In genomic region chr2:85022043-85022442, GRCm38 (mm10) we compare ENCODE assay signal across 10 mouse cellular contexts. TPM values are rescaled to one million over a fixed set of nuclear protein-coding genes. Genes with fewer than 3 reads are reported as not detected.
DNase-seq lines count a peak whose midpoint lies in the region; ATAC-seq and TF ChIP-seq lines count a peak whose summit lies in the region.
"Had no signal": no experiment of that assay in that cellular context is flagged by ENCODE, and none has a peak within 500 bp of the region (broad histone marks: within the 10 kb centered on the region; RNA-seq: fewer than 3 reads in every experiment).

No protein-coding gene starts in this region.

- no peaks in the 10 kb centered on the region for H3K36me3 ChIP-seq in C2C12 (ENCODE audit: control insufficient read depth, insufficient read depth)
- no peaks in the 10 kb centered on the region for H3K36me3 ChIP-seq in kidney, postnatal 0 days (ENCODE audit: insufficient read depth, low read length)
- no peaks in the 10 kb centered on the region for H3K36me3 ChIP-seq in forebrain, embryonic 16.5 days (ENCODE audit: control insufficient read depth, insufficient read depth)

- H3K4me1 ChIP-seq in kidney, postnatal 0 days (replicated peaks; ENCODE audit: insufficient read depth, low read length) = no peaks in the 10 kb centered on the region
- H3K4me1 ChIP-seq in forebrain, embryonic 16.5 days (replicated peaks; ENCODE audit: control insufficient read depth, insufficient read depth, low read length) = no peaks in the 10 kb centered on the region

- H3K79me3 ChIP-seq in C2C12 (ENCODE audit: low read depth) = no peaks in the 10 kb centered on the region

- intact Hi-C loops in heart, postnatal 10 days (cut with DNase I) = loop anchor here (2.0 kb wide), 2 partner anchors 225 to 539 kb away; no protein-coding TSS in a partner anchor
- intact Hi-C loops in heart, postnatal 36 days (cut with DNase I) = loop anchor here (2.0 to 5.0 kb wide), 2 partner anchors 225 to 540 kb away; no protein-coding TSS in a partner anchor

- no peaks in the 10 kb centered on the region for H3K9me3 ChIP-seq in kidney, postnatal 0 days (replicated peaks; ENCODE audit: low read length)
- no peaks in the 10 kb centered on the region for H3K9me3 ChIP-seq in forebrain, embryonic 16.5 days (ENCODE audit: control insufficient read depth, low read length)

- no peaks in the 10 kb centered on the region for H3K79me2 ChIP-seq in C2C12 (ENCODE audit: control insufficient read depth, insufficient read depth)

- peak; percentile 58 for TF ChIP-seq CTCF in C2C12 (IDR thresholded peaks at IDR 0.05; ENCODE audit: control insufficient read depth, insufficient read depth, insufficient read length)
- TF ChIP-seq CTCF in kidney, postnatal 0 days (IDR thresholded peaks at IDR 0.05; ENCODE audit: low read depth) = peak; percentile 78

- WGBS in kidney, postnatal 0 days = 25% methylated on average over 4 of the region's 4 CpGs
- WGBS in forebrain, embryonic 16.5 days = 25% methylated on average over 4 of the region's 4 CpGs

- H3K4me3 ChIP-seq in C2C12 (ENCODE audit: insufficient read depth, poor library complexity, severe bottlenecking) = no peak overlapping the region
- no peak overlapping the region for H3K4me3 ChIP-seq in kidney, postnatal 0 days (replicated peaks; ENCODE audit: low read depth, low read length)
- H3K4me3 ChIP-seq in forebrain, embryonic 16.5 days (replicated peaks; ENCODE audit: low read length) = no peak overlapping the region

- no peak overlapping the region for H3K4me2 ChIP-seq in kidney, postnatal 0 days (ENCODE audit: low read length)
- H3K4me2 ChIP-seq in forebrain, embryonic 16.5 days (ENCODE audit: low read length) = no peak overlapping the region

- peaks cover 7% of the 10 kb centered on the region for H3K27me3 ChIP-seq in C2C12 (ENCODE audit: control insufficient read depth, insufficient read depth, insufficient read length)
- no peaks in the 10 kb centered on the region for H3K27me3 ChIP-seq in kidney, postnatal 0 days (ENCODE audit: insufficient read depth, low read length)
- H3K27me3 ChIP-seq in forebrain, embryonic 16.5 days (replicated peaks; ENCODE audit: control insufficient read depth, insufficient read depth, low read length) = no peaks in the 10 kb centered on the region

- no peak overlapping the region for H3K9ac ChIP-seq in kidney, postnatal 0 days (ENCODE audit: low read depth, low read length)
- H3K9ac ChIP-seq in forebrain, embryonic 16.5 days (replicated peaks; ENCODE audit: low read depth, low read length) = no peak overlapping the region

- no peak overlapping the region for H3ac ChIP-seq in C2C12 (ENCODE audit: control insufficient read depth, insufficient read length, low read depth)

- DNase-seq in heart, postnatal 10 days = peak; percentile 31 to 44
- DNase-seq in heart, postnatal 36 days = no peak
- peak; percentile 56 for DNase-seq in R1 (ENCODE audit: low read depth, low spot score)
- peak; percentile 68 for DNase-seq in kidney, postnatal 0 days (ENCODE audit: low spot score)
- DNase-seq in ovary, postnatal 10 days (ENCODE audit: low spot score) = no peak
- DNase-seq in ovary, postnatal 14 days (ENCODE audit: low spot score) = no peak

- no peak overlapping the region for H3K27ac ChIP-seq in kidney, postnatal 0 days
- H3K27ac ChIP-seq in forebrain, embryonic 16.5 days (ENCODE audit: low read length) = no peak overlapping the region

- peak; percentile 49; the same call in 1 of the 2 replicates for ATAC-seq in kidney, postnatal 0 days (replicated peaks; ENCODE audit: low FRiP score, low read depth)
- no peak for ATAC-seq in forebrain, embryonic 16.5 days

TF ChIP-seq in C2C12, 6 proteins besides CTCF, POLR2A, EP300 and RAD21:
- TF ChIP-seq MYOG (IDR thresholded peaks at IDR 0.05; ENCODE audit: control insufficient read depth, extremely low read depth, insufficient read length) (no peak), CEBPB (IDR thresholded peaks at IDR 0.05; ENCODE audit: low read depth) (no peak), MAX (IDR thresholded peaks at IDR 0.05) (no peak), USF1 (IDR thresholded peaks at IDR 0.05; ENCODE audit: low read depth) (no peak), MYOD1 (IDR thresholded peaks at IDR 0.05; ENCODE audit: control insufficient read depth, insufficient read length, low read depth) (no peak), FOSL1 (IDR thresholded peaks at IDR 0.05; ENCODE audit: insufficient read depth, low read length, poor library complexity, severe bottlenecking) (no peak)

RNA-seq across cellular contexts. Expression of gene Ssrp1, which starts 15.0 kb away (rescaled TPM):
- 10 to 100 TPM; 68.5 to 69.0 TPM for total RNA-seq in heart, postnatal 10 days (2021)
- total RNA-seq in heart, postnatal 36 days (2021) = 10 to 100 TPM; 40.6 to 41.6 TPM
- polyA plus RNA-seq in C2C12 (2012; fragmentation: generic; extraction: Trizol) = 195 TPM
- 167 and 194 TPM in 2 replicates for polyA plus RNA-seq in kidney, postnatal 0 days (2015; fragmentation: Nextera tagmentation; extraction: Ambion mirVana)
- polyA plus RNA-seq in forebrain, embryonic 16.5 days (2015; fragmentation: Nextera tagmentation; extraction: Ambion mirVana) = 228 and 250 TPM in 2 replicates

RNA-seq across cellular contexts. Expression of gene P2rx3, which starts 15.2 kb away (rescaled TPM):
- total RNA-seq in heart, postnatal 10 days (2021) = under 1 TPM; 0.24 to 0.42 TPM
- total RNA-seq in heart, postnatal 36 days (2021) = under 1 TPM; 0.31 to 0.60 TPM
- polyA plus RNA-seq in C2C12 (2012; fragmentation: generic; extraction: Trizol) = 0.30 TPM
- 0.14 and 0.40 TPM in 2 replicates for polyA plus RNA-seq in kidney, postnatal 0 days (2015; fragmentation: Nextera tagmentation; extraction: Ambion mirVana)
- polyA plus RNA-seq in forebrain, embryonic 16.5 days (2015; fragmentation: Nextera tagmentation; extraction: Ambion mirVana) = 0.66 and 1.1 TPM in 2 replicates

RNA-seq across cellular contexts. Expression of gene Tnks1bp1, which starts 25.8 kb away (rescaled TPM):
- total RNA-seq in heart, postnatal 10 days (2021) = 100 to 1,000 TPM; 100 to 108 TPM
- total RNA-seq in heart, postnatal 36 days (2021) = 10 to 100 TPM; 61.9 to 65.9 TPM
- 58.6 TPM for polyA plus RNA-seq in C2C12 (2012; fragmentation: generic; extraction: Trizol)
- polyA plus RNA-seq in kidney, postnatal 0 days (2015; fragmentation: Nextera tagmentation; extraction: Ambion mirVana) = 21.8 and 27.9 TPM in 2 replicates
- 24.0 and 26.2 TPM in 2 replicates for polyA plus RNA-seq in forebrain, embryonic 16.5 days (2015; fragmentation: Nextera tagmentation; extraction: Ambion mirVana)

RNA-seq across cellular contexts. Expression of gene Prg3, which starts 34.0 kb away (rescaled TPM):
- not detected for total RNA-seq in heart, postnatal 10 days (2021)
- total RNA-seq in heart, postnatal 36 days (2021) = not detected
- polyA plus RNA-seq in C2C12 (2012; fragmentation: generic; extraction: Trizol) = not detected
- not detected in 2 replicates for polyA plus RNA-seq in kidney, postnatal 0 days (2015; fragmentation: Nextera tagmentation; extraction: Ambion mirVana)
- not detected in 2 replicates for polyA plus RNA-seq in forebrain, embryonic 16.5 days (2015; fragmentation: Nextera tagmentation; extraction: Ambion mirVana)
- total RNA-seq: heart, adult 8-10 months; layer of hippocampus, postnatal 25 days had no signal

RNA-seq across cellular contexts. Expression of gene Prg2, which starts 41.8 kb away (rescaled TPM):
- total RNA-seq in heart, postnatal 10 days (2021) = under 1 TPM in 1 of 2 experiments, not detected in 1; 0.55 TPM
- total RNA-seq in heart, postnatal 36 days (2021) = not detected
- polyA plus RNA-seq in C2C12 (2012; fragmentation: generic; extraction: Trizol) = not detected
- not detected in 2 replicates for polyA plus RNA-seq in kidney, postnatal 0 days (2015; fragmentation: Nextera tagmentation; extraction: Ambion mirVana)
- not detected in 2 replicates for polyA plus RNA-seq in forebrain, embryonic 16.5 days (2015; fragmentation: Nextera tagmentation; extraction: Ambion mirVana)
- total RNA-seq: heart, adult 8-10 months; layer of hippocampus, postnatal 25 days had no signal

Comparison
In these comparisons a context has a peak if more than half of its experiments do, and no peak if none do; other contexts are left out.
1. DNase-seq: peak in heart, postnatal 10 days (2 of 2), R1 (single experiment) and kidney, postnatal 0 days (single experiment); none in heart, postnatal 36 days (0 of 2), ovary, postnatal 10 days (single experiment) and ovary, postnatal 14 days (single experiment).